Mouse (Mus musculus): ENCODE measurements at regions not wholly inside any gene's neighbourhood (a gene's known extent, or its start where the extent isn't known, plus 50 kb on each side); places are given as distances from the start of the nearest gene placed in this dataset.

DNA sequence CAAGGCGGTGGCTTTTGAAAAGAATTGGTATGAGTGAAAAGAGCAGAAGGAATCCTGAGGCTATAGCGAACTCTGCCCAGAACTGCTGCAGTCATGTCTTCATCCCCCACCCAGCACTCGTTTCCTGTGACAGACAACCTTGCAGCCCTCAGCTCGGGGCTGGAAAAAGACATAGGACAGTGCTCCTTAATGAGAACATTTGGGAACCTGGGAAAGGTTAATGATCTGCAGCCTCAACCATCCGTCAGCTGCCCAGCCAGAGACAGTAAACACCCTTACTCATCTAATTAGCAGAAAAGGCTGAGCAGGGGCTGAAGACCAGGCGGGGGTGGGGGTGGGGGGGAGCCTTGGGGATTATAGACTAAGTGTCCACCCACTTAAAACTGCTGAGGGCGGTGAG is 76.3 kb upstream of the Arhgap36 start:
- no peak for DNase-seq (ENCODE audit: low read depth, low spot score)

DNA sequence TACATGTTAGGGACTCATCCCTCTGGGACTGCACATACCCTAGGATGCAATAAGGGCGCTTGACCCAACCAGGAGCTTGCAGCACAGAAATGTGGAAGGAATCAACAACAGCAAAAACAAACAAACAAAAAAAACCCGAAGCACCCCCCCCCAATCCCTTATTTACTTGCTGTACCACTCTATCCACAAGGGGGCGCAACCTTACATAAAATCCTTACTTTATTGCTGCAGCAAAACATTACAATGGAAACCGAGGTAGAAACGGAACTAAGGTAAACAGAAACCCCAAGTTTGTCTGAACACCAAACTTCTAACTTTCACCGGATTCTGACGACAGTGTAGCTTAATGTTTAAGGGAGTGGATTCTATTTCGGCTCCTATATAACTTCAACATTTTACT is 86.7 kb upstream of the Arhgap36 start:
- DNase-seq (ENCODE audit: low read depth, low spot score), result peak; percentile 34

DNA sequence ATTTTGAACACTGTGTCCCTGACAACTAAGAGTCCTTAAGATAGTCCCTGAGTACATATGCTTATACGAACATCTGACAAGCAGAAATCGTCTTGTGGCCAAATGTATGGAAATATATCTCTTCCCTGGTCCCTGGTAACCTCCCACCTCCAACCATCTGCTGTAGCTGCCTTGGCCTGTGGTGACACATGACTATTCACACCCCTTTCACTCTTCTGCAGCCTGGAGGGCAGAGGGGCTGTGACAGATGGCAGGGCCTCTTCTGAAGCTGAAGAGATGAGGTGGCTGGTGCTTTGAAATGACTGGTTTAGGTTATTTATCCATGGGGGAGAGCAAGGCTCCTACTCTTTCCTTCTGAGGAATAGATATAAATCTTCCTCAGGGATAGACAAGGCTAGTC is 82.3 kb upstream of the Enox2 start:
- no peak for DNase-seq (ENCODE audit: low read depth, low spot score)

DNA sequence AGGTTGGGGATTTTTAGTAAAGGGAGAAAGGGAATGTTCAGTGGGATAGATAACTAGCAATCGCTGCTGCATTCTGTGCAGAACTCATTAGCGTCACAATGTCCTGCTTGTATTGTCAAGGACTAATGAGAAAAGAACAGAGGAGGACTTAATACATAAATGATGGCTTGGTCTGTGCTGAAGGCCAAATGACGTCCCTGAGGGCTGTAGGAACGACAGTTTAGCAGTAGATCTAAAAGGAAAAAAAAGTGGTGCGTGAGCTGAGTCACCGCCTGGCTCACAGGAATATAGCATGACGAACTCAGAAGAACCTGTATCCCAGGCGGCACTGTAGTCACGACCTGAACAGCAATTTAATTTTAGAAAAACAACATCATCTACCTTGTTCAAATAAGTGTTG is 81.3 kb upstream of the Enox2 start:
- DNase-seq (ENCODE audit: low read depth, low spot score), result no peak

DNA sequence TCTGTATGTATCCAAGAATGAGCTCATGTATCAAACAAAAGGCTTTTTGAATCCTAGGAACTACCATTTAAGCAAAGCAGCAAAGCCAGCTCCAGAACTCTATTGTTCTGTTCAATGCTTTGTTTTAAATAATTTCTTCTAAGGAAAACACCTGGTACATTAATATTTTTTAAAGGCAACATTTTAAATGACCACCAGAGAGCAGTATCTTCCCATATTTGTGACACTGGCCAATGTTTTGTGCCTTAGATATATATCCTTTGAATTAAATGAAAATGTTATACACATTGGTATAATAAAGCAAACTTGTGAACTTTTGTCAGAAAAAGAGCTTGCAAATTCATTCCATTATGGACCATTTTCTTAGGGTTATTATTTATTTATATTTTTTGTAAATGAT is 58.4 kb upstream of the Enox2 start:
- DNase-seq (ENCODE audit: low read depth, low spot score), result no peak
